Mouse (Mus musculus): ENCODE results near the gene Hoxb2. TPM values are rescaled to one million over a fixed set of nuclear protein-coding genes. Genes with fewer than 3 reads are reported as not detected.
A peak's percentile ranks its signal among the peaks of the same experiment; 100 is the strongest.

Gene Hoxb2
- polyA plus RNA-seq, 1 experiment from 2014 or later: 4.4 TPM

- Histone ChIP-seq H3K4me2 (0 out of 2 replicates have a peak overlapping the region, but pooled peaks have one; percentile 6), H3K27ac (no peak overlapping the region), H3K27me3 (replicated peaks) (peaks cover 100% of the 10 kb centered on the region), H3K9ac (no peak overlapping the region), H3K4me1 (no peaks in the 10 kb centered on the region), H3K4me3 (no peak overlapping the region), H3K9me3 (replicated peaks) (no peaks in the 10 kb centered on the region), H3K36me3 (no peaks in the 10 kb centered on the region)
- ATAC-seq: no peak
- 33% methylated on average over 5 of the region's 5 CpGs for WGBS (ENCODE audit: insufficient replicate concordance)
These were observed 22.6 kb upstream of the Hoxb2 start for GRCm38 (mm10) chr11:96327750-96328149.

GRCm38 (mm10) chr11:96328605-96329004 is 21.7 kb upstream of the Hoxb2 start:
- Histone ChIP-seq H3K4me1 (no peaks in the 10 kb centered on the region), H3K9ac (no peak overlapping the region), H3K36me3 (no peaks in the 10 kb centered on the region), H3K27ac (no peak overlapping the region), H3K9me3 (replicated peaks) (no peaks in the 10 kb centered on the region), H3K27me3 (replicated peaks) (peaks cover 100% of the 10 kb centered on the region), H3K4me2 (no peak overlapping the region), H3K4me3 (no peak overlapping the region)
- WGBS (ENCODE audit: insufficient replicate concordance): 39% methylated on average over 8 of the region's 8 CpGs
- ATAC-seq: no peak

- WGBS (ENCODE audit: insufficient replicate concordance): 6% methylated on average over 8 of the region's 8 CpGs
- no peaks in the 10 kb centered on the region for H3K4me1 ChIP-seq
- no peak overlapping the region for H3K27ac ChIP-seq
- no peak overlapping the region for H3K9ac ChIP-seq
- H3K36me3 ChIP-seq: no peaks in the 10 kb centered on the region
- H3K4me2 ChIP-seq: peak overlapping the region; percentile 47; the same call in 1 of the 2 replicates
- ATAC-seq: no peak
- H3K9me3 ChIP-seq (replicated peaks): no peaks in the 10 kb centered on the region
- H3K27me3 ChIP-seq (replicated peaks): peaks cover 99% of the 10 kb centered on the region
- no peak overlapping the region for H3K4me3 ChIP-seq
These were observed 18.2 kb upstream of the Hoxb2 start for GRCm38 (mm10) chr11:96332105-96332504.

- H3K27ac ChIP-seq: peak overlapping the region; percentile 58
- no peaks in the 10 kb centered on the region for H3K4me1 ChIP-seq
- H3K9me3 ChIP-seq (replicated peaks): no peaks in the 10 kb centered on the region
- ATAC-seq: no peak
- H3K9ac ChIP-seq: 0 out of 2 replicates have a peak overlapping the region, but pooled peaks have one; percentile 23
- H3K27me3 ChIP-seq (replicated peaks): peaks cover 99% of the 10 kb centered on the region
- peak overlapping the region; percentile 47 for H3K4me2 ChIP-seq
- no peaks in the 10 kb centered on the region for H3K36me3 ChIP-seq
- peak overlapping the region; percentile 32 for H3K4me3 ChIP-seq
- WGBS (ENCODE audit: insufficient replicate concordance): 4% methylated on average over 28 of the region's 35 CpGs
These were observed 17.7 kb upstream of the Hoxb2 start for GRCm38 (mm10) chr11:96332618-96333032.

- Histone ChIP-seq H3K4me3 (peak overlapping the region; percentile 32; the same call in 1 of the 2 replicates), H3K9ac (peak overlapping the region; percentile 23; the same call in 1 of the 2 replicates), H3K4me2 (peak overlapping the region; percentile 47), H3K9me3 (replicated peaks) (no peaks in the 10 kb centered on the region), H3K27me3 (replicated peaks) (peaks cover 99% of the 10 kb centered on the region), H3K36me3 (no peaks in the 10 kb centered on the region), H3K27ac (peak overlapping the region; percentile 58), H3K4me1 (no peaks in the 10 kb centered on the region)
- WGBS (ENCODE audit: insufficient replicate concordance): 26% methylated on average over 17 of the region's 17 CpGs
- no peak for ATAC-seq
These were observed 16.9 kb upstream of the Hoxb2 start for GRCm38 (mm10) chr11:96333241-96334001.

- 35% methylated on average over 2 of the region's 2 CpGs for WGBS (ENCODE audit: insufficient replicate concordance)
- Histone ChIP-seq H3K27ac (peak overlapping the region; percentile 10; the same call in 1 of the 2 replicates), H3K4me1 (no peaks in the 10 kb centered on the region), H3K9ac (no peak overlapping the region), H3K4me3 (no peak overlapping the region), H3K9me3 (replicated peaks) (no peaks in the 10 kb centered on the region), H3K36me3 (no peaks in the 10 kb centered on the region), H3K4me2 (0 out of 2 replicates have a peak overlapping the region, but pooled peaks have one; percentile 47), H3K27me3 (replicated peaks) (peaks cover 99% of the 10 kb centered on the region)
- no peak for ATAC-seq
These were observed 16.3 kb upstream of the Hoxb2 start for GRCm38 (mm10) chr11:96334002-96334364.

- Histone ChIP-seq H3K4me1 (no peaks in the 10 kb centered on the region), H3K36me3 (no peaks in the 10 kb centered on the region), H3K27ac (no peak overlapping the region), H3K9ac (no peak overlapping the region), H3K27me3 (replicated peaks) (peaks cover 99% of the 10 kb centered on the region), H3K4me2 (no peak overlapping the region), H3K4me3 (no peak overlapping the region), H3K9me3 (replicated peaks) (no peaks in the 10 kb centered on the region)
- no peak for ATAC-seq
- 35% methylated on average over 2 of the region's 3 CpGs for WGBS (ENCODE audit: insufficient replicate concordance)
These were observed 15.3 kb upstream of the Hoxb2 start for GRCm38 (mm10) chr11:96334998-96335397.

- Histone ChIP-seq H3K9ac (no peak overlapping the region), H3K27me3 (replicated peaks) (peaks cover 99% of the 10 kb centered on the region), H3K36me3 (no peaks in the 10 kb centered on the region), H3K9me3 (replicated peaks) (no peaks in the 10 kb centered on the region), H3K27ac (no peak overlapping the region), H3K4me2 (no peak overlapping the region), H3K4me1 (no peaks in the 10 kb centered on the region), H3K4me3 (no peak overlapping the region)
- ATAC-seq: no peak
- WGBS (ENCODE audit: insufficient replicate concordance): 18% methylated on average over 2 of the region's 2 CpGs
These were observed 13.7 kb upstream of the Hoxb2 start for GRCm38 (mm10) chr11:96336597-96336996.

- Histone ChIP-seq H3K4me2 (no peak overlapping the region), H3K9ac (no peak overlapping the region)
These were observed 13.3 kb upstream of the Hoxb2 start for GRCm38 (mm10) chr11:96337026-96337425.

GRCm38 (mm10) chr11:96338957-96339855 is 11.1 kb upstream of the Hoxb2 start:
- no peak overlapping the region for H3K9ac ChIP-seq
- no peak overlapping the region for H3K4me3 ChIP-seq
- H3K27ac ChIP-seq: no peak overlapping the region
- H3K36me3 ChIP-seq: no peaks in the 10 kb centered on the region
- H3K27me3 ChIP-seq (replicated peaks): peaks cover 99% of the 10 kb centered on the region
- H3K4me2 ChIP-seq: no peak overlapping the region
- H3K4me1 ChIP-seq: peaks cover 4% of the 10 kb centered on the region; the same call in 1 of the 2 replicates
- no peak for ATAC-seq
- no peaks in the 10 kb centered on the region for H3K9me3 ChIP-seq (replicated peaks)
- 25% methylated on average over 7 of the region's 7 CpGs for WGBS (ENCODE audit: insufficient replicate concordance)

More at GRCm38 (mm10) chr11:96337026-96337425, 13.3 kb upstream of the Hoxb2 start:
- Histone ChIP-seq H3K4me3 (no peak overlapping the region), H3K9me3 (replicated peaks) (no peaks in the 10 kb centered on the region), H3K27me3 (replicated peaks) (peaks cover 99% of the 10 kb centered on the region), H3K36me3 (no peaks in the 10 kb centered on the region), H3K27ac (no peak overlapping the region), H3K4me1 (peaks cover 4% of the 10 kb centered on the region; the same call in 1 of the 2 replicates)
- no peak for ATAC-seq
- 29% methylated on average over 6 of the region's 6 CpGs for WGBS (ENCODE audit: insufficient replicate concordance)

GRCm38 (mm10) chr11:96340698-96341365 is 9.5 kb upstream of the Hoxb2 start:
- H3K4me3 ChIP-seq: peak overlapping the region; percentile 25; the same call in 1 of the 2 replicates
- H3K4me2 ChIP-seq: peak overlapping the region; percentile 54
- WGBS (ENCODE audit: insufficient replicate concordance): 2% methylated on average over 36 of the region's 36 CpGs
- peaks cover 11% of the 10 kb centered on the region; the same call in 1 of the 2 replicates for H3K4me1 ChIP-seq
- no peak for ATAC-seq
- no peaks in the 10 kb centered on the region for H3K9me3 ChIP-seq (replicated peaks)
- H3K9ac ChIP-seq: no peak overlapping the region
- H3K36me3 ChIP-seq: no peaks in the 10 kb centered on the region
- H3K27ac ChIP-seq: peak overlapping the region; percentile 65
- peaks cover 100% of the 10 kb centered on the region for H3K27me3 ChIP-seq (replicated peaks)
